Mouse (Mus musculus) left cerebral cortex, adult 11 months (tissue): ENCODE results near the gene Desi2.
A peak's percentile ranks its signal among the peaks of the same experiment; 100 is the strongest.
"Not testable (repeated sequence)": the region's sequence is repeated elsewhere in the genome, so short reads cannot be mapped to it uniquely, and the experiment has no call there.

ENCODE experiments used
- DNase-seq: peaks from one replicate; pipeline ENCODE4 v3.0.0; 2022; ENCODE audit warnings: low spot score

The Desi2 gene

DNA sequence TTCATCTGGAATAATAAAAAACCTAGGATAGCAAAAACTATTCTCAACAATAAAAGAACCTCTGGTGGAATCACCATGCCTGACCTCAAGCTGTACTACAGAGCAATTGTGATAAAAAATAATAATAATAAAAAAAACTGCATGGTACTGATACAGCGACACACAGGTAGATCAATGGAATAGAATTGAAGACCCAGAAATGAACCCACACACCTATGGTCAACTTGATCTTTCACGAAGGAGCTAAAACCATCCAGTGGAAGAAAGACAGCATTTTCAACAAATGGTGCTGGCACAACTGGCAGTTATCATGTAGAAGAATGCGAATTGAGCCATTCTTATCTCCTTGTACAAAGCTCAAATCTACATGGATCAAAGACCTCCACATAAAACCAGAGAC, 78.2 kb downstream of the Desi2 start:
- not testable (repeated sequence) for DNase-seq

GRCm38 (mm10) chr1:178270635-178271034, 83.4 kb downstream of the Desi2 start:
- DNase-seq = no peak

DNA sequence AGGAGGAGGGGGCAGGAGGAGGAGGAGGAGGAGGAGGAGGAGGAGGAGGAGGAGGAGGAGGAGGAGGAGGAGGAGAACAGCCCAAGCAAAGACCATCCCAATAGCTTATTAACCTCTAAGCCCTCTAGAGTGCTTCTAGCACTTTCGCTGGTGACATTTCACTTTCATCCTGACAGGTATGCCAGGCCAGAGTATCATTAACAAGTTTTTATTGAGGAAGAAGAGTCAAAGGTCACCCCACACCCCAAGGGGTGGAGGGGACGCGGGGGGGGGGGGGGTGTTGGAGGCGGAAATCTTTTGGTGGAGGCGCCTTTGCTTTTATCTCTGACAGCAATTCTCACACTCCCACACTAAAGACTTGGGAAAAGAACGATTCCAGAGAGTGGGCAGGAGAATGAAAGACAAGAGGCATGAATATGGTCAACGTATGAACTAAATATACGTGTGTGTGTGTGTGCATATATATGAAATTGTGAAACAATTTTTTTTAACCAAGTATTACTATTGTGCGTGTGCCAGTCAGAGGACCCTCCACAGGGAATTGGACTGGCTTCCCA, 88.0 kb downstream of the Desi2 start:
- no peak for DNase-seq

GRCm38 (mm10) chr1:178275738-178276053, 88.5 kb downstream of the Desi2 start:
- DNase-seq = no peak

GRCm38 (mm10) chr1:178276054-178276911, 89.1 kb downstream of the Desi2 start:
- DNase-seq = peak; percentile 53

GRCm38 (mm10) chr1:178283314-178283713, 96.1 kb downstream of the Desi2 start:
- DNase-seq = not testable (repeated sequence)

GRCm38 (mm10) chr1:178283946-178284720, 96.9 kb downstream of the Desi2 start:
- DNase-seq = no peak

GRCm38 (mm10) chr1:178287601-178288176, 100.5 kb downstream of the Desi2 start:
- DNase-seq = no peak

- DNase-seq = no peak
These were observed 104.5 kb downstream of the Desi2 start for GRCm38 (mm10) chr1:178291716-178292115.

- DNase-seq = no peak
These were observed 106.8 kb downstream of the Desi2 start for GRCm38 (mm10) chr1:178294051-178294450.

DNA sequence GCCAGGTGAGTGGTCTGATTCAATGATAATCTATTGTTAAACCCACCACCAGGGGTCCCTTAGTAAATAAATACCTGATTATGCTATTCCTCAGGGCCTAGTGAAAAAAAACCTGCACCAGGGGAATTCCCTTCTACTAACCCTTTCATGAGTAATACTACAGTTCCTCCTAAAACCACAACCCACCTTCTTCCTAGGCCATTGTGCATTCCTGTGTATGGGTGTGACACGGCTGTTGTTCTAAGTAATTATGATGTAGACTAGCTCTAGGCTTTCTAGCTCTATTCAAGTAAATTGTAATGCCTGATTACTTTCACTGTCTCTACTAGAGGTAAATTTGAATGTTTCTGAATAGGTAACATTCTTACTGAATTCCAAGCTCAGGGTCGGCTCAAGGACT, 114.0 kb downstream of the Desi2 start:
- not testable (repeated sequence) for DNase-seq

- peak; percentile 53 for DNase-seq
These were observed 116.2 kb downstream of the Desi2 start for GRCm38 (mm10) chr1:178303425-178303824.
